Mouse (Mus musculus) CH12.LX (cell line): ENCODE measurements around the gene Grpel1.

ENCODE experiments used
- BHLHE40 ChIP-seq: IDR thresholded peaks from 2 replicates; pipeline ENCODE4 v1.6.1; 2011; ENCODE audit warnings: mild to moderate bottlenecking, low read depth, low read length, improper control_type of control experiment
- CTCF ChIP-seq, 2 experiments: IDR thresholded peaks in 1 of 2; conservative IDR thresholded peaks in 1 of 2; 2 replicates each; pipeline ENCODE4 v1.5.1; 2011 to 2012; ENCODE audit warnings: low read depth in 2 of 2, low read length in 2 of 2, improper control_type of control experiment in 1 of 2, inconsistent platforms in 1 of 2, mild to moderate bottlenecking in 1 of 2, moderate library complexity in 1 of 2
- EP300 ChIP-seq: IDR thresholded peaks from 2 replicates; pipeline ENCODE4 v1.6.1; 2011; ENCODE audit warnings: low read length, improper control_type of control experiment

DNA sequence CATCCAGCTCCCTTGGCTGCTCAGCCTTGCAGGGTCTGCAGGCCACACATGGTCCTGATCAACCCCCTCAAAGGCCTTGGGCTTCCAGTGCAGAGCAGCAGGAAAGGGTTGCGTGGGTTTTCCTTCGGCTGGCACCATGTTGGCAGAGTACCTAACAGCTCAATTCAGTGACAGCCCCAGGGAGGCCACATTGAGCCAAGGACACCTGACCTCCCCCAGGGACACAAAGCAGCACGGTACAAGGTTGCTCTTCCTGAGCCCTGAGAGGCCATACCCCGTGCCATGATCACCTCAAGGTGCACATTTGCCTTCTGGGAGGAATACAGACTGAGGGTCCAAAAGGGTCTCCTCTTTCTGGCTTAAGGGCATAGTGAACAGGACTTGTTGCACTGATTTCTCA, 20.2 kb upstream of the Grpel1 start:
- TF ChIP-seq CTCF (conservative IDR thresholded peaks at IDR 0.05 in 1 of 2, IDR thresholded peaks at IDR 0.05 in 1 of 2; ENCODE audit: low read depth in 2 of 2, low read length in 2 of 2), result no peak
- TF ChIP-seq EP300, result no peak
- TF ChIP-seq BHLHE40, result no peak
